Mouse (Mus musculus) brain, embryonic 14.5 days (tissue): ENCODE measurements around the gene Slc1a2.

ENCODE experiments used
- CTCF ChIP-seq: fragments of 200-500 bp; IDR thresholded peaks from 2 replicates; pipeline ENCODE4 v1.5.1; 2012; ENCODE audit warnings: inconsistent platforms, mild to moderate bottlenecking, moderate library complexity, borderline replicate concordance; ENCODE audit not compliant: insufficient read depth, insufficient read length; ENCODE audit errors: extremely low read depth
- POLR2A ChIP-seq: fragments of 200-500 bp; IDR thresholded peaks from 2 replicates; pipeline ENCODE4 v1.6.1; 2012; ENCODE audit warnings: mild to moderate bottlenecking, inconsistent platforms, borderline replicate concordance; ENCODE audit not compliant: poor library complexity, insufficient read depth, insufficient read length, severe bottlenecking; ENCODE audit errors: extremely low read depth

DNA sequence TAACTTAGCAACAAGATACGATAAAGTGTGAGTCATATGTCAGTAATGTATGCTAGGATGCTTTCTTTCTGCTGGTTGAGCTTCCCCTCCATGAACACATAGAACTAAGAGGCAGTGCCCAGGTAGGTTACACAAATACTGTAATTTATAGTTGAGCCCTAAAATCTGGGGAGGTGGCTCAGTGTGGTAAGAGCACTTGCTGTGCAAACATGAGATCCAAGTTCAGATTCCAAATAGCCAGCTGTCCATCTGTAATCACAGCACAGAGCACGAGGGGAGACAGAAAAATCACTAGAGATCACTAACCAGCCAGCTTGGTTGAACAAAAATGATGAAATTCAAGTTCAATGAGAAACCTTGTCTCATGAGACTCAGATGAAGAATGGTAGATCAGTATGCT is 63.4 kb downstream of the Slc1a2 start:
- no peak for TF ChIP-seq POLR2A
- TF ChIP-seq CTCF = no peak
